Mouse (Mus musculus) lung, adult 18-20 months (tissue): ENCODE measurements around the gene Arhgap35.
"Not testable (repeated sequence)": the region's sequence is repeated elsewhere in the genome, so short reads cannot be mapped to it uniquely, and the experiment has no call there.

Source experiments
- DNase-seq, 2 experiments: peaks; one replicate each; pipeline ENCODE4 v3.0.0; 2022; ENCODE audit warnings: mixed read lengths in 2 of 2

The Arhgap35 gene

DNA sequence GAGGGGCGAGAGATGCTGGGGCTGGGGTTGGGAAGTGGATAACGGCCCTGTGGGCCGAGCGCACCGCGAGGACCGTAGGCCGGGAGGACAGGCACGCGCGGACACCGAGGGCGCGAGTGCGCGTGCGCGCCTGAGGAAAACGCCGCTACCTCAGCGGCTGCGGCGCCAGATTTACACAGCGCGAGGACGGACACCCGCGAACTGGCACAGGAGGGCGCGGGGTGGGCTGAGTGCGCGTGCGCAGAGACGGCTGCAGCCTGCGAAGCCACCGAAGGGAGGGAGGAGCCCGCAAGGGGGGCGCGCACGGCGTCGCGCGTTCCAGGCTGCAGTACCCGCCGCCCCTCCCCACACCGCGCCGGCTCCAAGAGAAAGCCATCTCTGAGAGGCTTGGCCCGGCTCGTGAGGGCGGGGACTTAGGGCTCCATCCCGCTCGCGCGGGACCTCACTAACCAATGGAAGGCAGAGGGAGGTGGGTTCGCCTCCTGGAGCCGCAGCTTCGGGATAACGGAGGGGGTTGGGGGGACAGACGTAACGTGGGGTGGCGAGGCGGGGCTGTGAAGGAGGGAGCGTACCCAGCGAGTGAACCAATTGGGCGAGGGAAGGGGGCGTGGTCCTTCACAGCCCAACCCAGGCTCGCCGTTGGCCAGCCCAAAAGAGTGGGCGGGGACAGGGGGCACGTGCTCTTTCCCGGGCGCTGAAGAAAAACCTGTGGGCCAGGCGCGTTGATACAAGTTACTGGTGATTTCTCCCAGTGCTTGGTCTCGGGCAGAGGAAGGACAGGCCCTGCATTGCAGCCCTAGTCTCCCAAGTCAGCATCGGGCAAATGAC lies at the start of gene Arhgap35:
Gene Arhgap35 (minus strand): TSS at position 106 of the 828 bp plus-strand sequence.
- peak; percentile 99 for DNase-seq

DNA sequence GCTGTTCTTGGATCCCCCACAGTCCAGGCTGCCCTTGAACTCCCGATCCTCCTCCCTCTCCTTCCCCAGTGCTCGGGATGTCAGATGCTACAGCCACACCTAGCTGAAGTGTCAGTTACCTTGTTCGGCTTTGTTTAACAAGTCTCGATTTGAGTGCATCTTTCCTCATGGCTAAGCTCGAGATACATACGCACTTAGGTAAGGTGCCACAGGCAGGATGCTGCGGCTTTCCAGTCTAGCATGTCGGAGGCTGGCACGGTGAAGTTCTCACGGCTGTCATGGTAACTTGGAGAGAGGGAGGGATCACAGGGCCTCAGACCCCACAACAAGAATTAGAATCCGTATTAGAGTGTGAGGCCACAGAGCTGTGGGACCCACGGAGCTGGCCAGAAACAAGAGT lies 29.5 kb upstream of the Arhgap35 start:
- DNase-seq: no peak

DNA sequence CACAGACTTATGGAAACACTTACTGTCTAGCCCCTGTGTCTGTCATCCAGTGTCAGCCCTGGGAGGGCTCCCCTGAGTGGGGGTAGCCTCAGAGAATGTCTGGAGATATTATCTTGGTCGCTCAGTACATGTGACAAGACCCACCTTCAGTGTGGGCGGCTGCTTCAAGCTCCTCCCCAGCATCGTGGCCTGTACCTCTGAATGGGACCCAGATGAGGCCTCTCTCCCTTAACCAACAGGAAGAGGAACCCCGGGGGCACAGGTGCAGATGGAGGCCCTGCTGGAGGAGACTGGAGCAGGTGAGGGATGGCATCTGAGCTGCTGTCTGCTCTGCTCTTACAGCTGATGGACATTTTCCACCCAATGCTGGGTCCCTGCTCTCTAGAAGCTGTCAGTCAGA lies 28.3 kb upstream of the Arhgap35 start:
- DNase-seq: not testable (repeated sequence)

DNA sequence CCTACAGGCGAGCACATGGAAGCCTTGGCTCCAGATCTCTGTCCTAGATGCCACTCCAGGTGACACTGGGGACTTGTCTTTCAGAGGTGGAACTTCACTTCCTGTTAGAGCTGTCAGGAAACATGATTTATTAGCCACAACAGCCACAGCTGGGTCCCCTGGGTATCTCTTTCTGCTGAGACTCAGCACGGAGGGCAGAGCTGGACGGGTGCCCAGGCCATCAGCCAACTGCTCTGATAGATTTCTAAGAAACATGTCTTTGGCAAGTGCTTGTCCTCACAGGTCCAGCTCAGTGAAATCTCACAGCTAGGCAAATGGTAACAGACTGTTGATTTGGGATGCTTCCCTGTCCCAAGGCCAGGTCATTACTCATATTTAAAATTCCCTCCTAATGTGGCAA lies 24.2 kb upstream of the Arhgap35 start:
- peak; percentile 6 to 30 for DNase-seq

- DNase-seq: no peak
Observed at GRCm38 (mm10) chr7:16635116-16635515, 20.3 kb upstream of the Arhgap35 start.

GRCm38 (mm10) chr7:16633913-16634312 lies 19.1 kb upstream of the Arhgap35 start:
- not testable (repeated sequence) for DNase-seq

DNA sequence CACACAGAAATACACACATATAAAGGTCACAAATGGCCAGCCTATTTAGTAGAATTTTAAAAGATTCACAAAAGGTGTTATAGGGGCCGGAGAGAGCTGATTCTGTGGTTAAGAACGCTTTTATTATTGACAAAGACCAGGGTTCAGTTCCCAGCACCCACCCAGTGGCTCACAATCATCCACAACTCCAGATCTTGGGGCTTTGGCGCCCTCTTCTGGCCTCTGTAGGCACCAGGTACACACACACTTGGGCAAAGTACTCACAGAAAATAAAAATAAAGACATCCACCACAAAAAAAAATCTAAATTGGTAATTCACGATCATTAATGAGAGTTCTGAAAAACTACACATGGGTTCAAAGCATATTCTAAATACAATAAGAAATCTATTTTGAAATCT lies 17.1 kb upstream of the Arhgap35 start:
- DNase-seq: no peak

DNA sequence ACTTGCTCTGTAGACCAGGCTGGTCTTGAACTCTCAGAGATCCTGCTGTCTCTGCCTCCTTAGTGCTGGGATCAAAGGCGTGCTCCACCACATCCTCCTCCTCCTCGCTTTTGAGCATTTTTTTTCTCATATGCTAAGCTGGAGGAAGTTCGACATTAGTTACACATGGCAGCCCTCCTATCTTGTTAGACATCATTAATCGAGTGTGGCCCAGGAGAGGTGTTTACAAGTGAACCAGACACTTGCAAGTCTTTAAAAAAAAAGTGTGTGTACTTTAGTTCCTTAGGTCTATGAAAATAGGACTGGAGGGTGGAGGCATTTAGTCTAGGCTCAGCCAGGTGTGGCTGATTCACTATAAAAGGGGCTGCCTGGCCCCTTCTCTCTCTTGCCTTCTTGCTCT lies 16.2 kb upstream of the Arhgap35 start:
- no peak for DNase-seq

- peak; percentile 22 to 47 for DNase-seq
Observed at GRCm38 (mm10) chr7:16629598-16630296, 15.0 kb upstream of the Arhgap35 start.

DNA sequence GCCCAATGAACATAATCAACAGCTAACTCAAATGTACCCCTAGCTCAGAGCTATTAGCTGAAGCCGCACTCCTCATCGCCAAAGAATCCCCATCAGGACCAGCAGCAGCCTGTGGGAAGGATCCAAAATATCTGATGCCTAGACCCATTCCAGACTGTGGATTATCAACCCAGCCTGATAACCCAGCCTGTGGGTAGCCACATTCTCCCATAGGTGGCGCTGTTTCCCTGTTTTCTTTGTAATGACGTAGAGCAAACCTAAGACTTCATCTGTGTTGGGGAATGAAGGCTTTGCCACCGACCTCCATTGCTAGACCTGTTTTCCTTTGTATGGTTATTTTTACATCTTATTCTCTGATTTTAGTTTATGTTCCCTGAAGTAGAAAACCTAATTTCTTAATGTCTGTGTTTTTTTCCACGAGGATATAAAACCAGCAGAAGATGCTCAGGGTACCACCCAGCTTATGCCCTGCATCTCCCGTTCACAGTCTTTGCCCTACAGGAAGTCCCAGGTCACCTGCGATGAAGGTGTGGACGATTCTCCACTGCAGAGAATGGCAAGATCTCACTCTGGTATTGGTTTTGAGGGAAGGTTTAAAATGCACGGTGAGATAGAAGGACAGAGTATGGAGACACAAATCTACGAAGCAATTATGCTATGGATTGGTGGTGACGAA lies 13.4 kb upstream of the Arhgap35 start:
- DNase-seq: peak; percentile 24 to 42

DNA sequence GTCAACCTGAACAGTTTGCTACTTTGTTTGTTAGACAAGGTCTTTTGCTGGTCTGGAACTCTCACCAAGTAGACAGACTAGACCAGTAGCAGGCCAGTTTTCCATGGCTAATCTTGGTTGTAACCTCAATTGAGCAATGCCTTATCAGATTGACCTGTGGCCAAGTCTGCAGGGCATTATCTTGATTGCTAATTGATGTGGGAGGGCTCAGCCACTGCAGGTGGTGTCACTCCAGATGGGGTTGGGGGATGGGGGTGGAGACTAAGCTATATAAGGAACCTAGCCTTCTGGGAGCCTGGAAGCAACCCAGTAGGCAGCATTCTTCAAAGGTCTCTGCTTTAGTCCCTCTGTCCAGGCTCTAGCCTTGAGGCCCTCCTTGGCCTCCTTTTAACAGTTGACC lies 8.9 kb upstream of the Arhgap35 start:
- DNase-seq: no peak

DNA sequence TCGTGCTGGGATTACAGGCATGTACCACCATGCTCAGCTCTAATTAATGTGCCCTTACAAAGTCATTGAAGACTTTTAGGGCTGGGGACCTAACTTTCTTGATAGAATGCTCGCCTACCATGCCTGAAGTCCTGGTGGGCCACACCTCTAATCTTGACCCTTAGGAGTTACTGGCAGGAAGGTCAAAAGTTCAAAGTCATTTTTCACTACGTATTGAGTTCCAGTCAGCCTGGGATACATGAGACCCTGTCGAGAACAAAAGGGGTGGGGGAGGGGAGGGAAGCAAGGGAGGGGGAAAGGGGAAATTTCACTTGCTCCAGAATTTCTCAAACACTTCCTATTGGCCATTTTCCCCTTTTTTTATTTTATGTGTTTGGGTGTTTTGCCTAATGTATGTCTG lies 8.3 kb upstream of the Arhgap35 start:
- no peak for DNase-seq

GRCm38 (mm10) chr7:16621066-16621622 lies 6.4 kb upstream of the Arhgap35 start:
- peak; percentile 55 to 63 for DNase-seq

- DNase-seq: peak; percentile 80 to 83
Observed at GRCm38 (mm10) chr7:16618661-16619211, 3.9 kb upstream of the Arhgap35 start.

DNA sequence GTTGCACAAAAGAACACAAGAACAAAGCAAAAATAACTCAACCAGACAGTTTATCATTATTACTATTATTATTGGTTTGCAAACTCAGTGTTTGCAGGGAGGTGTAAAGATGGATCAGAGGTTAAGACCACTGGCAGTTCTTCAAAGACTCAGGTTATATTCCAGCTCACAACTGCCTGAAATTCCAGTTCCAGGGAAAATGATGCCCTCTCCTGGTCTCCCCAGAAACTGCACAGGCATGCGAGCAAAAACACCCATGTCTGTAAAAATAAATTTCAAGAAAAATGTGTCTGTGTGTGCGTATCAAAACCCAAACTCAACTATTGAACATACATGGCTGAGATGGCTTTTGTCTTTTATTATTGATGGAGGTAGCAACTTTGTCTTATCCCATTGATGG lies 2.3 kb upstream of the Arhgap35 start:
- DNase-seq: peak; percentile 49 to 59

GRCm38 (mm10) chr7:16614171-16614887 lies 464 bp downstream of the Arhgap35 start:
- DNase-seq: peak in 1 of 2 experiments; percentile 64

DNA sequence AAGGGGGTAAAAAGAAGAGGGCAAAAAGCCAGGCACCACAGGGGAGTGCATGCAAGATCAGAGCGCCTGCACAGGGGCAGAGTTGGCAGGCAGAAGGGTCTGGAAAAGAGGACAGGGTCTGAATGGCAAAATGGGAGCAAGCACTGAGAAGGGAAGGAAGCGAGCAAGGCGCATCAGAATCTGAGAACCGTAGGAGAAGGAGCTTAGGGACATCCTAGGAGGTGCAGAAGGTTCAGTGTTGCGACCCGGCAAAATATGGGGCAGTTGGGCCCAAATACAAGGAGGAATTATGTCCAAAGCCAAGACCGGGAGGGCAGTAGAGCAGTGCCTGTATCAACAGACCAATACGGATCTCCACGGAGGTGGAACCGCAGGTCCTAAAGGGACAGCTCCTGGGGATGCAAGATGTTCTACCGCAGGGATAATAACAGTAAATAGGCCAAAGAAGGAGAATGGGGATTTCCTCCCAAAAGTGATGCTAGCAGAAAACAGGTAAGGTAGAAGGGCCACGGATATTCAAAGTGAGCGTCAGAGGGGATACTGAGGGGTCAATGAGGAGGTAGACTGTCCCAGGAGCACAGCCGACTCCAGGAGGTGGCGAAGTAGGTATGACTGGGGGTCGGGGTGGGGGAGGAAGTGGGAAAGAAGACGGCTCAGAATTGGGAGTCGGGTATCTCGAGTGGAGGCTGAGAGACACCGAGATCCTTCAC lies 1.2 kb downstream of the Arhgap35 start:
- DNase-seq: no peak

DNA sequence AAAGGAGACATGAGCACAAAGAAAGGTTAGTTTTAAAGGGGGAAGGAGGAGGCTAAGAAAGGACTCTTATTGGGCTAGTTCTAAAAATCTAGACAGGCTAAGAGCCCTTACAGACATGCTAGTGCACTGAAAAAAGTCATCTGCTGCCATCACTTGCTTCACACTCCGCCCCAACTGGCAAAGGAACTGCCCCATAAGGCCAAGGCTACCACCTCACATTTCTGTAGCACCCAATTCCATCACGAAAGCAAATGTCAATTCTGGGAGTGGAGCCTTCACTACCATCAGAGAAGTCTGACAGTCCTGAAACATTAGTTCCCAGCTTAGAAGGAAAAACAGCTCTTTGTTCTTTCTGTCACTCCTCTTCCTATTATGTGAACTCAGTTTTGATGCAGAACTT lies 4.4 kb downstream of the Arhgap35 start:
- DNase-seq: peak; percentile 22 to 45

GRCm38 (mm10) chr7:16608961-16609360 lies 5.8 kb downstream of the Arhgap35 start:
- DNase-seq: no peak

DNA sequence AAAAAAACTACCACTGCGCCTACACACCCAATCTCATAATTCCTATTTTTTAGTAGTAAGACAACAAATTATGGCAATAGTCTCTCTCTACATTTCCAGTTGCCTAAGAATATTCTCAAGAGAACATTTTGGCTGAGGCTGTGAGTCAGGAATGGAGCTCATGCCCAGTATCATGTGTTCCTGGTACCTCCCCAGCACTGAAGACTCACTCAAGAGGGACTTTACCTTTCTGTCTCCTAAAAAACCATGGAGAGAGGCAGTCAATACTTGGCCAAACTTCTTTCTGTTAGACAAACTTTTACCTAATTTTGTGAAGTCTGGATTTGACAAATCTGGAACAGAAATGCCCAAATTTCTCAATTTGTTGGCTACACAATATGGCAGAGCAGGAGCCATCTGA lies 6.7 kb downstream of the Arhgap35 start:
- DNase-seq: no peak

GRCm38 (mm10) chr7:16606808-16607207 lies 8.0 kb downstream of the Arhgap35 start:
- DNase-seq: not testable (repeated sequence)

GRCm38 (mm10) chr7:16604141-16604540 lies 10.7 kb downstream of the Arhgap35 start:
- DNase-seq: no peak
